Mouse (Mus musculus) cerebellum, postnatal 10 days (tissue): ENCODE results near the gene Olfr1034.
A peak's percentile ranks its signal among the peaks of the same experiment; 100 is the strongest.
"Not testable (repeated sequence)": the region's sequence is repeated elsewhere in the genome, so short reads cannot be mapped to it uniquely, and the experiment has no call there.

Experiments used
- DNase-seq, 2 experiments: peaks; one replicate each; pipeline ENCODE4 v3.0.0; 2021; ENCODE audit warnings: mixed read lengths in 2 of 2

Gene Olfr1034

DNA sequence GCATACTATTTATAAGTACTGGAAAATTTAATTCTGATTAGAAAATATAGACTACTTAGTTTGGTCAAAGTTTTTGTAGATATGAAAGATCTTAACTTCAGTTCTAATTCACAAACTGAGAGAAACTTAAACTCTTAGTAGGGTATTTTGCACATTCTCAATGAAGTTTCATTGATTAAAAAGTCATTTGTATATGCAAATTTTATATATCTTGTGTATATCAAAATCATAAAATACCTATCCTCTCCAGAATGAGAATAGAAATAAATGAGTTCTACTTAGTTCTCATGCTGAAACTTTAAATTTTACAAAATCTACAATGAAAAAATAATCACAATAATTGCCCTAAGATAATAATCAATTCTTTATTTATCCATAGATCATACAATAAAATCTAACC, at the start of gene Olfr1034:
Gene Olfr1034 (plus strand): TSS at position 301 of the 400 bp plus-strand sequence.
- no peak for DNase-seq

DNA sequence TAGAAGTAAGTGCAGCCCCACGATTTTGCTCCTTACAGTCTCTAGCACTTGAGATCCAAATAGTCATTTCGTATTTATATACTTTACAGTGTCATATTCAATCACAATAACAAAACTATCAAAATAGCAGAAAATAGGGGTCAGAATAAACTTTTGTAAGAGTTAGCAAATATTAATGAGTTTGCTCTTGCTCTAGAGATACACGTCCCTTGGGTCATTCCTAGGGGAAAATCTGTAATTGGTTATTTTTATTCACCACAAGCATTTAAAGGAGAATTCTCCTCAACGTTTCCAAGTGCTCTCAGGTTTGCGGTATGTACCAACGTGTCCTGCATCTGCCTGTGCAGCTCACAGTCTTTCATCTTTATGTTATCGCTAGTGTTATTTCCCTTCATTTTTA, 40.4 kb upstream of the Olfr1034 start, which contains the start of gene Olfr1032:
Gene Olfr1032 (plus strand): TSS at position 301 of the 400 bp plus-strand sequence.
- DNase-seq, result no peak

DNA sequence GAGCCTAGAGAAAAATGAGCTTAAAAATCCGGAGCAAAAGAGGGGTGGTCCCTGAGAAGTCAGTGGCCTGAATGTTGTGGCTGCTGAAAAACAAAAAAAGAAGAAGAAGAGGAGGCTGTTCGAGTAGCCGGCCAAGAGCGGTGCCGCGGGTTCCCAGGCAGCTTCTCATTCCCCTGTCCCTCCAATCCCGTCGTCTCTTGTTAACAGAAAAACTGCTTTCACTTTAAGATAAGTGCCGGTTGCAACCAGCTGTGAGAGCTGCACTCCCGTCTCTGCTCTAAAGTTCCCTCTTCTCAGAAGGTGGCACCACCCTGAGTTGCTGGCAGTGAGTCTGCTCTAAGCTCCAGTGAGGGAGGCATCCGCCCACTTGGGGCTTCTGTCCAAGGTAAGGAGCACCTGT, 25.3 kb upstream of the Olfr1034 start, which contains the start of gene Olfr1033:
Gene Olfr1033 (plus strand): TSS at position 228 of the 400 bp plus-strand sequence.
- peak in 1 of 2 experiments; percentile 3 for DNase-seq

DNA sequence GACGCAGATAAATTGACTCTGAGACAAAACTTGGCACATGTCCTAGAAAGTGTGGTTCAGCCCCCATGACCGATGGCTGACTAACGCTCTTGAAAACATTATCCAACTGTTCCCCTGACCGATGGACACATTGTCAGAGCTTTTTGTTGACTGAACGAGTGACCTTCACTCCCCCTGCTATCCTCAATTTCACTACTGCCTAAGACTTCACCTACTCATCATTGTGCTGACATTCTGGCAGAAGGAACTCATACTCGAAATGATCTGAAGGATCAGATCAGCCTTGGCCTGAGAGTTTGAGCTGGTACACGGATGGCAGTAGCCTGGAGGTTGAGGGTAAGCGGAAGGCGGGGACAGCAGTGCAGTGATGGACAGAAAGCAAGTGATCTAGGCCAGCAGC, 24.1 kb upstream of the Olfr1034 start:
- not testable (repeated sequence) for DNase-seq

DNA sequence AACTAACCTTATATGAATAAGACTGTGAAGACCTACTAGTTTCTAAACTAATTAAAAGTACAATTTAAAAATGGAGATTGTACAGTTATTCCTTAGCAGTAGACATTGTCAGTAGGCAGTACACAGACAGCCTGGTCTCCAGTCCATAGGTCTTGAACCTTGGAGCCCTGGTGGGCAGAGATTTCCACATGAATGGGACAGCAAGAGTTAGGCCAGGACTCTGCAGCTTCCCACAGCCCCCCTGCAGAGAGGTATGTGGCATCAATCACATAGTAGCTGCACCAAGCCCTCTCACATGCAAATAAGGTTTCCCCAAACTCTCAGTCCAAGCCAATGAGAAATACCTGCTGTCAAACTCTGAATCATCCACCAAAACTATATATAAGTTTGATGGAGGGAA, 5.1 kb downstream of the Olfr1034 start:
- DNase-seq, result not testable (repeated sequence)

DNA sequence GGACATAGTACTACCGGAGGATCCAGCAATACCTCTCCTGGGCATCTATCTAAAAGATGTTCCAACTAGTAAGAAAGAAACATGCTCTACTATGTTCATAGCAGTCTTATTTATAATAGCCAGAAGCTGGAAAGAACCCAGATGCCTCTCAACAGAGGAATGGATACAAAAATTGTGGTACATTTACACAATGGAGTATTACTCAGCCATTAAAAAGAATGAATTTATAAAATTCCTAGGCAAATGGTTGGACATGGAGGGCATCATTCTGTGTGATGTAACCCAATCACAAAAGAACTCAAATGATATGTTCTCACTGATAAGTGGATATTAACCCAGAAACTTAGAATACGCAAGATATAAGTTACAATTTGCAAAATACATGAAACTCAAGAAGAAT, 18.1 kb downstream of the Olfr1034 start:
- not testable (repeated sequence) for DNase-seq

DNA sequence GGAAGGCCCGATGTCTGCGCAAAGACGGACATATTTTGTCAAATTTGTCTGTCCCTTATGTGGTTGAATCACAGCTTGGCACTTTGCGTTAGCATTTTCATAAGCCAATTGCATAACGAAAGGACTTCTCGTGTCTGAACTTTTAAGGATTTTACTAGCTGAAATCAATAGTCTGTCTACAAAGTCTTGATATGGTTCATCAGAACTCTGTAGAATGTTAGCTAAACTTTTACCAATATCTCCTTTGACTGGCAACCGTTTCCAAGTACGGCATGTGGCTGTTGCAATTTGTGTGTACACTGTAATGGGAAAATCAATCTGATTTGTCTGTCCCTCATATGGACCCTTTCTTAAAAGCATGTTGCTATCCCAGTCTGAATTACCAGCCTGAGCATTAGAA, 24.5 kb downstream of the Olfr1034 start:
- DNase-seq, result no peak

DNA sequence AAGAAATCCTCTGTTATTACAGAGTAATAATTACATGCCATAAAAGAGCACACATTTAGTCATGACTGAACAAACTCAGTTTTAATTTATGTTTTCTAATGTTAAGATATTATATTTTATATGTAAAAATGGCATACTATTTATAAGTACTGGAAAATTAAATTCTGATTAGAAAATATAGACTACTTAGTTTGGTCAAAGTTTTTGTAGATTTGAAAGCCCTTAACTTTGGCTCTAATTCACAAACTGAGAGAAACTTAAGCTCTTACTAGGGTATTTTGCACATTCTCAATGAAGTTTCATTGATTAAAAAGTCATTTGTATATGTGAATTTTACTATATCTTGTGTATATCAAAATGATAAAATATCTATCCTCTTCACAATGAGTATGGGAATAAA, 28.0 kb downstream of the Olfr1034 start, which contains the start of gene Olfr1036:
Gene Olfr1036 (plus strand): TSS at position 301 of the 400 bp plus-strand sequence.
- DNase-seq, result not testable (repeated sequence)

DNA sequence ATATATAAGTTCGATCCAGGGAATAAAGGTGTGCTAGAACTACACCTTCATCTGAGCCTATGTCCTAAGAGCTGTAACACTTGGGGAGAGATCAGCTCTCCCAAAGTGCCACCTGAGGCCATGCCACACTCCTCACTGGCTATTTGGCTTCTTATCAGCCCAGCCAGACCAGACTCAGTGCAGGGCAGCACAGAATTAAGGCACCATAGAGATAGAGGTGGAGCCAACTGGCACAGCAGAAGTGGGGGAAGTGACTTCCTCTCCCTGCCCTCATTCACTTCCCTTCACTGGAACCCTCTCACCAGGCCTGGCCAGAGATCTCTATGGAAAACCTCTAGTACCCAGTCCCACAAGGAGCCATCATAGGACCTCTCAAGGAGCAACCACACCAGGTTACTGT, 34.8 kb downstream of the Olfr1034 start:
- DNase-seq, result not testable (repeated sequence)

DNA sequence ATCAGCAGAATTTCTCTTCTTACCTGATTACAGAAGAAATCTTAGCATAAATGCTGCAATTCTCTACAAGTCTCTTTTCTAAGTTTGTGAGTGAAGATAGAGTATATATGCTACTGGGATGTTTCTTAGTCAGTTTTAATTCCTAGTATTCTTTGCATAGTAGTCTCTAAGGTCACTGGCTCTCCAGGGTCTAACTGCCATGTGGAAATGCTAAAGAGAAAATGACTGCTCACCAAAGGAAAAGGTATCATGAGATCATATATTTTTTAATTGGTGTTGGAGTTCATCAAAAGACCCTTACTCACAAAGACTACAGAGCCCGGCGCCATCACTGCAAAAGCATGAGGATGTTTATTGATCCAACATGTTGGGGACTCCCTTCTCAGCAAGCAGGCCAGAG, 41.6 kb downstream of the Olfr1034 start, which contains the start of gene Olfr1037:
Gene Olfr1037 (minus strand): TSS at position 101 of the 400 bp plus-strand sequence.
- DNase-seq, result no peak
